Mouse (Mus musculus) kidney, postnatal 0 days (tissue): ENCODE measurements around the gene Glg1. TPM values are rescaled to one million over a fixed set of nuclear protein-coding genes. Genes with fewer than 3 reads are reported as not detected.
"Not testable (repeated sequence)": the region's sequence is repeated elsewhere in the genome, so short reads cannot be mapped to it uniquely, and the experiment has no call there.

ENCODE experiments used
- ATAC-seq: fragments of 200-750 bp; cut with Nextera tagmentation; replicated peaks from 2 replicates; pipeline ENCODE4 v1.8.0; 2017; ENCODE audit warnings: low read depth, moderate number of reproducible peaks, moderate TSS enrichment, moderate library complexity; ENCODE audit not compliant: low FRiP score
- DNase-seq: peaks from one replicate; pipeline ENCODE4 v3.0.0-alpha.2; 2016; ENCODE audit warnings: low spot score
- H3K27ac ChIP-seq: fragments of 300-500 bp; sonication (generic); 2 replicates; pipeline ENCODE4 v1.5.1; 2014; ENCODE audit warnings: mild to moderate bottlenecking
- H3K27me3 ChIP-seq: fragments of 300-500 bp; sonication (generic); 2 replicates; pipeline ENCODE4 v1.6.1; 2014; ENCODE audit warnings: low read length, mixed read lengths; ENCODE audit not compliant: insufficient read depth
- H3K36me3 ChIP-seq: fragments of 300-500 bp; sonication (generic); 2 replicates; pipeline ENCODE4 v1.6.1; 2014; ENCODE audit warnings: low read length, mixed read lengths; ENCODE audit not compliant: insufficient read depth
- H3K4me1 ChIP-seq: fragments of 300-500 bp; sonication (generic); replicated peaks from 2 replicates; pipeline ENCODE4 v1.6.1; 2014; ENCODE audit warnings: antibody characterized with exemption, low read length, mixed read lengths; ENCODE audit not compliant: insufficient read depth
- H3K4me2 ChIP-seq: fragments of 300-500 bp; sonication (generic); 2 replicates; pipeline ENCODE4 v1.6.1; 2014; ENCODE audit warnings: mild to moderate bottlenecking, low read length, moderate library complexity, mixed read lengths
- H3K4me3 ChIP-seq: fragments of 300-500 bp; sonication (generic); replicated peaks from 2 replicates; pipeline ENCODE4 v1.5.1; 2014; ENCODE audit warnings: low read depth, low read length
- H3K9ac ChIP-seq: fragments of 300-500 bp; sonication (generic); 2 replicates; pipeline ENCODE4 v1.6.1; 2014; ENCODE audit warnings: low read depth, low read length
- H3K9me3 ChIP-seq: fragments of 300-500 bp; sonication (generic); replicated peaks from 2 replicates; pipeline ENCODE4 v1.6.1; 2016; ENCODE audit warnings: low read length, inconsistent platforms, mixed read lengths
- CTCF ChIP-seq: IDR thresholded peaks from 2 replicates; pipeline ENCODE4 v1.5.1; 2016; ENCODE audit warnings: antibody characterized with exemption, low read depth, mild to moderate bottlenecking, moderate library complexity
- WGBS: fragments of 180-500 bp; shearing (Covaris S2); extraction: QIAGEN DNeasy Blood & Tissue Kit; methylation state at CpG from one replicate; pipeline ENCODE4 v1.1.7; 2014; 5-methylcytosine and 5-hydroxymethylcytosine counted together
- polyA plus RNA-seq: library from polyadenylated mRNA; unstranded; fragments of >200 nt; fragmentation: Nextera tagmentation; extraction: Ambion mirVana; gene quantifications from 2 replicates; pipeline ENCODE4 v1.2.1, GENCODE M21; 2015

The Glg1 gene
- polyA plus RNA-seq, 1 experiment from 2014 or later: 63.0 TPM

DNA sequence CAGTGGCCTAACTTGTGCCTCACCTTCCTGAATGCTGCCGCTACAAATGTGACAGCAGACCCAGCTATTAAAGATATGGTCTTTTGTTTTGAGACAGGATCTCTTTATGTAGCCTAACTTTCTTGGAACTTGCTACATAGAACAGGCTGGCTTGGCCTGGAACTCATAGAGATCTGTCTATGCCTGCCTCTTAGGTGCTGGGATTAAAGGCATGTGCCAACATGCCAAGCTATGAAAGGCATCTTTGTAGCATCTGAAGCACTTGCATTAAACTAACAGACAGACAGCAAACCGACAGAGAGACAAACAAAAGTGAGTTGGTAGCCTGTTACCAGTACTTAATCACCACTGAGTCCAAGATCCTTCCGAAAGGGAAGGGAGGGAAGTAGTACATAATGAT, 23.1 kb upstream of the Glg1 start:
- no peak for ATAC-seq
- 91% methylated on average over 3 of the region's 3 CpGs for WGBS

GRCm38 (mm10) chr8:111268277-111268676, 9.3 kb upstream of the Glg1 start:
- Histone ChIP-seq H3K9ac (no peak overlapping the region), H3K27me3 (no peaks in the 10 kb centered on the region), H3K4me1 (no peaks in the 10 kb centered on the region), H3K27ac (no peak overlapping the region), H3K36me3 (peaks cover 6% of the 10 kb centered on the region), H3K4me2 (no peak overlapping the region), H3K4me3 (no peak overlapping the region), H3K9me3 (0 out of 2 replicates have a peak, but pooled peaks cover 4% of the 10 kb centered on the region)
- WGBS: 54% methylated on average over 2 of the region's 2 CpGs
- peak; percentile 50 for TF ChIP-seq CTCF
- DNase-seq: no peak
- ATAC-seq: no peak

More for the DNA sequence above, 23.1 kb upstream of the Glg1 start:
- Histone ChIP-seq H3K9me3 (no peaks in the 10 kb centered on the region), H3K36me3 (peaks cover 61% of the 10 kb centered on the region), H3K27me3 (no peaks in the 10 kb centered on the region), H3K27ac (no peak overlapping the region), H3K4me3 (no peak overlapping the region), H3K4me2 (no peak overlapping the region), H3K9ac (no peak overlapping the region), H3K4me1 (no peaks in the 10 kb centered on the region)
- DNase-seq: no peak
- no peak for TF ChIP-seq CTCF

DNA sequence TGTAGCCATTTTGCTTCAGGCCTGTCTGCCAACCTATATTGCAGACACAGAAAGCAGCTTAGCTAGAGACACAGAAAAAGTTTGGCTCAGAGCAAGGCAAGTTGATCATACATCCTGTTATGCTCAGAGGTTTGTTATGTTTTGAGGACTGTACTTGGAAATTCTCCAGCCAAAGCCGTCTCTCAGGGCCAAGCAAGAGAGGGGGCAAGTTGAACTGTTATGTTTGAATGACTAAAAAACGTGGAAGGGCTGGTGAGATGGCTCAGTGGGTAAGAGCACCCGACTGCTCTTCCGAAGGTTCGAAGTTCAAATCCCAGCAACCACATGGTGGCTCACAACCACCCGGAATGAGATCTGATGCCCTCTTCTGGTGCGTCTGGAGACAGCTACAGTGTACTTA, 7.1 kb upstream of the Glg1 start:
- not testable (repeated sequence) for H3K9ac ChIP-seq, H3K4me2 ChIP-seq, ATAC-seq, H3K4me1 ChIP-seq, H3K27ac ChIP-seq, DNase-seq, H3K36me3 ChIP-seq, H3K4me3 ChIP-seq, H3K27me3 ChIP-seq, H3K9me3 ChIP-seq
- WGBS: 74% methylated on average over 7 of the region's 7 CpGs

GRCm38 (mm10) chr8:111264693-111265220, 5.7 kb upstream of the Glg1 start:
- Histone ChIP-seq H3K4me1 (no peaks in the 10 kb centered on the region), H3K4me3 (no peak overlapping the region), H3K4me2 (no peak overlapping the region), H3K9ac (no peak overlapping the region), H3K27ac (no peak overlapping the region; the same call in 1 of the 2 replicates), H3K27me3 (no peaks in the 10 kb centered on the region), H3K9me3 (0 out of 2 replicates have a peak, but pooled peaks cover 4% of the 10 kb centered on the region), H3K36me3 (no peaks in the 10 kb centered on the region)
- no peak for TF ChIP-seq CTCF
- ATAC-seq (peak; percentile 57; the same call in 1 of the 2 replicates), DNase-seq (no peak)
- 71% methylated on average over 2 of the region's 2 CpGs for WGBS

DNA sequence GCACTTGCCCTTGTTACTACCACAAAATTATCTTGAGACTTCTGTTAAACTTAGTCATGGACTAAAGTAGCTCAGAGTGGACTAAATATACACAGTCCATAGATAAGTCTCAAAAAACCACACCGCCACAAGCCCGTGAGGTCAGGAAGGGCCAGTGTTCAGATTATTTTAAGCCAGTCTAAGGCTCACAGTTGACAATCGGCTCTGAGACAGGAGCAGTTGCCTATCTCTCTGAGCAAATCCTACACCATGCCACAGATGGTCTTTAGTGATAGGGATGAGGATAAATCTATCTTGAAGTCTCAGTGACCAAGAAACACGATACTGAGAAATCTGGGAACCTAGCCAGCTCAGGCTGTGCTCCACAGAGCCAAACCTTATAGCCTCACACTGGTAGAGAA, 3.0 kb upstream of the Glg1 start:
- H3K27ac ChIP-seq: no peak overlapping the region
- no peak overlapping the region for H3K9ac ChIP-seq
- peak; percentile 53 for DNase-seq
- TF ChIP-seq CTCF: no peak
- no peak overlapping the region for H3K4me2 ChIP-seq
- H3K27me3 ChIP-seq: no peaks in the 10 kb centered on the region
- no peaks in the 10 kb centered on the region for H3K36me3 ChIP-seq
- ATAC-seq: no peak
- H3K4me3 ChIP-seq: no peak overlapping the region
- 52% methylated on average over 4 of the region's 4 CpGs for WGBS
- H3K9me3 ChIP-seq: 0 out of 2 replicates have a peak, but pooled peaks cover 4% of the 10 kb centered on the region
- H3K4me1 ChIP-seq: 0 out of 2 replicates have a peak, but pooled peaks cover 3% of the 10 kb centered on the region

- H3K4me3 ChIP-seq: no peak overlapping the region
- no peak overlapping the region for H3K27ac ChIP-seq
- H3K36me3 ChIP-seq: no peaks in the 10 kb centered on the region
- no peak overlapping the region for H3K9ac ChIP-seq
- 89% methylated on average over 5 of the region's 5 CpGs for WGBS
- TF ChIP-seq CTCF: no peak
- DNase-seq: no peak
- H3K4me2 ChIP-seq: no peak overlapping the region
- no peaks in the 10 kb centered on the region for H3K27me3 ChIP-seq
- no peak for ATAC-seq
- 0 out of 2 replicates have a peak, but pooled peaks cover 3% of the 10 kb centered on the region for H3K4me1 ChIP-seq
- H3K9me3 ChIP-seq: no peaks in the 10 kb centered on the region
These were observed 1.2 kb upstream of the Glg1 start for GRCm38 (mm10) chr8:111260251-111260650.

DNA sequence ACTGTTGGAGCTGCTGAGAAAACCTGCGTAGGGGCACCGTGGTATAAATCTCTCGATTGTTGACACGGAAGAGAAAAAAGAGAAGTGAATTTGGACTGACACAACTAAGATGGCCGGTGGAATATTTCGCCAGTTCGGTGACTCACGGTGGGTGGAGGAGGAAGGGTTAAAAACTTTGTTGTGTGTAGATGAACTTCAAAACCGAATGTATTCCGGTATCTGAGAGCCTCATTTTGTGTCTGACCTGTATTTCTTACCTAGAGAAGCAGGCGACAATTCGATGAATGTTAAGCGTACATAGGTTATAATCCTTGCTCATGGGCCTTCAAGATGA, 359 bp upstream of the Glg1 start:
- no peaks in the 10 kb centered on the region for H3K27me3 ChIP-seq
- peak overlapping the region; percentile 94 for H3K9ac ChIP-seq
- no peaks in the 10 kb centered on the region for H3K36me3 ChIP-seq
- H3K4me3 ChIP-seq: peak overlapping the region; percentile 91
- 0 out of 2 replicates have a peak, but pooled peaks cover 3% of the 10 kb centered on the region for H3K4me1 ChIP-seq
- H3K9me3 ChIP-seq: no peaks in the 10 kb centered on the region
- peak overlapping the region; percentile 69 for H3K4me2 ChIP-seq
- 0 out of 2 replicates have a peak, but pooled peaks have one; percentile 11 for ATAC-seq
- DNase-seq: no peak
- TF ChIP-seq CTCF: no peak
- H3K27ac ChIP-seq: peak overlapping the region; percentile 100
- WGBS: 8% methylated on average over 13 of the region's 13 CpGs
